Mouse (Mus musculus): ENCODE results near the gene Nlrp4b. TPM values are rescaled to one million over a fixed set of nuclear protein-coding genes. Genes with fewer than 3 reads are reported as not detected.
"Not testable (repeated sequence)": the region's sequence is repeated elsewhere in the genome, so short reads cannot be mapped to it uniquely, and the experiment has no call there.

The Nlrp4b gene
- polyA plus RNA-seq (2015; fragmentation: Nextera tagmentation; extraction: Ambion mirVana): not detected in 2 replicates

GRCm38 (mm10) chr7:10687489-10687888 lies at the start of gene Nlrp4b:
TSS of gene Nlrp4b (plus strand) at chr7:10687789.
- Histone ChIP-seq H3K27ac (no peak within 1 kb of the TSS), H3K4me2 (no peak within 1 kb of the TSS), H3K4me1 (no peaks in the 10 kb centered on the region), H3K36me3 (no peaks in the 10 kb centered on the region), H3K9ac (no peak within 1 kb of the TSS), H3K4me3 (no peak within 1 kb of the TSS), H3K27me3 (no peaks in the 10 kb centered on the region), H3K9me3 (peaks cover 19% of the 10 kb centered on the region)
- WGBS: 88% methylated on average over 1 of the region's 1 CpGs
- no peak for ATAC-seq (ENCODE audit: insufficient number of reproducible peaks, insufficient read depth, low FRiP score, low TSS enrichment, low read depth)

- ATAC-seq (ENCODE audit: insufficient number of reproducible peaks, insufficient read depth, low FRiP score, low TSS enrichment, low read depth): no peak
- Histone ChIP-seq H3K27ac (no peak within 1 kb of the TSS), H3K27me3 (no peaks in the 10 kb centered on the region), H3K4me1 (no peaks in the 10 kb centered on the region), H3K36me3 (no peaks in the 10 kb centered on the region), H3K9me3 (peaks cover 15% of the 10 kb centered on the region; the same call in 1 of the 2 replicates), H3K9ac (no peak within 1 kb of the TSS), H3K4me2 (no peak within 1 kb of the TSS), H3K4me3 (no peak within 1 kb of the TSS)
These were observed 66.7 kb downstream of the Nlrp4b start, which contains the start of gene Vmn1r71 for GRCm38 (mm10) chr7:10754264-10754663. TSS of gene Vmn1r71 (minus strand) at chr7:10754364.

- not testable (repeated sequence) for H3K9ac ChIP-seq; ATAC-seq (ENCODE audit: insufficient number of reproducible peaks, insufficient read depth, low FRiP score, low TSS enrichment, low read depth); H3K4me2 ChIP-seq; H3K36me3 ChIP-seq; H3K4me1 ChIP-seq; H3K4me3 ChIP-seq; H3K27me3 ChIP-seq; H3K27ac ChIP-seq
- H3K9me3 ChIP-seq: 0 out of 2 replicates have a peak, but pooled peaks cover 12% of the 10 kb centered on the region
These were observed 70.0 kb downstream of the Nlrp4b start for GRCm38 (mm10) chr7:10757551-10757950.

Other genes with a start within 250 kb of the Nlrp4b start
- gene Vmn1r67, start 244.5 kb upstream of the Nlrp4b start, polyA plus RNA-seq (2015; fragmentation: Nextera tagmentation; extraction: Ambion mirVana): not detected in 2 replicates
- 19.2 and 20.9 TPM in 2 replicates for gene Zik1, start 192.4 kb upstream of the Nlrp4b start, polyA plus RNA-seq (2015; fragmentation: Nextera tagmentation; extraction: Ambion mirVana)
- not detected in 2 replicates for gene Vmn1r68, start 129.3 kb upstream of the Nlrp4b start, polyA plus RNA-seq (2015; fragmentation: Nextera tagmentation; extraction: Ambion mirVana)
- gene Vmn1r69, start 74.1 kb upstream of the Nlrp4b start, polyA plus RNA-seq (2015; fragmentation: Nextera tagmentation; extraction: Ambion mirVana): not detected in 2 replicates
- not detected in 2 replicates for gene Vmn1r70, start 56.3 kb upstream of the Nlrp4b start, polyA plus RNA-seq (2015; fragmentation: Nextera tagmentation; extraction: Ambion mirVana)
- not detected in 2 replicates for gene Vmn1r71, start 66.6 kb downstream of the Nlrp4b start, polyA plus RNA-seq (2015; fragmentation: Nextera tagmentation; extraction: Ambion mirVana)
- gene Zscan4b, start 217.3 kb downstream of the Nlrp4b start, polyA plus RNA-seq (2015; fragmentation: Nextera tagmentation; extraction: Ambion mirVana): not detected in 2 replicates

All from embryonic facial prominence, embryonic 13.5 days (tissue).